Mouse (Mus musculus) right cerebral cortex, postnatal 4 days (tissue): ENCODE results near the gene Ccin.

ENCODE experiments used
- DNase-seq: peaks from one replicate; pipeline ENCODE4 v3.0.0-alpha.2; 2022

Ccin gene

GRCm38 (mm10) chr4:43983181-43983580 is at the start of gene Ccin:
TSS of gene Ccin (plus strand) at chr4:43983483.
- DNase-seq = no peak

- DNase-seq = no peak
Measured at GRCm38 (mm10) chr4:43936186-43936585, 47.1 kb upstream of the Ccin start.

- no peak for DNase-seq
Measured at GRCm38 (mm10) chr4:43936749-43937674, 46.3 kb upstream of the Ccin start.

- DNase-seq = no peak
Measured at GRCm38 (mm10) chr4:43941315-43941714, 42.0 kb upstream of the Ccin start.

- DNase-seq = no peak
Measured at GRCm38 (mm10) chr4:43942421-43942820, 40.9 kb upstream of the Ccin start.

- no peak for DNase-seq
Measured at GRCm38 (mm10) chr4:43947571-43947970, 35.7 kb upstream of the Ccin start.

GRCm38 (mm10) chr4:43957292-43957845 is 25.9 kb upstream of the Ccin start, which contains the start of gene Glipr2:
TSS of gene Glipr2 (plus strand) at chr4:43957401.
- DNase-seq = peak; percentile 89

- peak; percentile 84 for DNase-seq
Measured at GRCm38 (mm10) chr4:43957846-43958461, 25.3 kb upstream of the Ccin start.

GRCm38 (mm10) chr4:43959523-43960179 is 23.6 kb upstream of the Ccin start:
- no peak for DNase-seq

- no peak for DNase-seq
Measured at GRCm38 (mm10) chr4:43960207-43960606, 23.1 kb upstream of the Ccin start.

GRCm38 (mm10) chr4:43964326-43964833 is 18.9 kb upstream of the Ccin start:
- no peak for DNase-seq

GRCm38 (mm10) chr4:43964951-43965684 is 18.2 kb upstream of the Ccin start:
- no peak for DNase-seq

GRCm38 (mm10) chr4:43965856-43966535 is 17.3 kb upstream of the Ccin start:
- DNase-seq = no peak

GRCm38 (mm10) chr4:43968650-43969049 is 14.6 kb upstream of the Ccin start:
- DNase-seq = no peak

- no peak for DNase-seq
Measured at GRCm38 (mm10) chr4:43969373-43969772, 13.9 kb upstream of the Ccin start.

- no peak for DNase-seq
Measured at GRCm38 (mm10) chr4:43970393-43971330, 12.6 kb upstream of the Ccin start.

GRCm38 (mm10) chr4:43971541-43972136 is 11.6 kb upstream of the Ccin start:
- no peak for DNase-seq

- no peak for DNase-seq
Measured at GRCm38 (mm10) chr4:43972137-43972591, 11.1 kb upstream of the Ccin start.

- no peak for DNase-seq
Measured at GRCm38 (mm10) chr4:43973526-43973981, 9.7 kb upstream of the Ccin start.
